Mouse (Mus musculus) brain, embryonic 14.5 days (tissue): ENCODE measurements around the gene Tmem98. TPM values are rescaled to one million over a fixed set of nuclear protein-coding genes. Genes with fewer than 3 reads are reported as not detected.

ENCODE experiments used
- DNase-seq: peaks from one replicate; pipeline ENCODE4 v3.0.0-alpha.2; 2011; ENCODE audit warnings: low read depth
- CTCF ChIP-seq: fragments of 200-500 bp; IDR thresholded peaks from 2 replicates; pipeline ENCODE4 v1.5.1; 2012; ENCODE audit warnings: inconsistent platforms, mild to moderate bottlenecking, moderate library complexity, borderline replicate concordance; ENCODE audit not compliant: insufficient read depth, insufficient read length; ENCODE audit errors: extremely low read depth
- POLR2A ChIP-seq: fragments of 200-500 bp; IDR thresholded peaks from 2 replicates; pipeline ENCODE4 v1.6.1; 2012; ENCODE audit warnings: mild to moderate bottlenecking, inconsistent platforms, borderline replicate concordance; ENCODE audit not compliant: poor library complexity, insufficient read depth, insufficient read length, severe bottlenecking; ENCODE audit errors: extremely low read depth
- polyA plus RNA-seq: library from polyadenylated mRNA; depleted of rRNA; stranded (reverse); fragments of >200 nt; gene quantifications from 2 replicates; pipeline ENCODE4 v1.2.3, GENCODE M21; 2012

Tmem98 gene
- polyA plus RNA-seq, 1 experiment: 28.0 TPM

GRCm38 (mm10) chr11:80794290-80794689, 15.7 kb upstream of the Tmem98 start:
- no peak for TF ChIP-seq POLR2A
- no peak for TF ChIP-seq CTCF
- DNase-seq: no peak

DNA sequence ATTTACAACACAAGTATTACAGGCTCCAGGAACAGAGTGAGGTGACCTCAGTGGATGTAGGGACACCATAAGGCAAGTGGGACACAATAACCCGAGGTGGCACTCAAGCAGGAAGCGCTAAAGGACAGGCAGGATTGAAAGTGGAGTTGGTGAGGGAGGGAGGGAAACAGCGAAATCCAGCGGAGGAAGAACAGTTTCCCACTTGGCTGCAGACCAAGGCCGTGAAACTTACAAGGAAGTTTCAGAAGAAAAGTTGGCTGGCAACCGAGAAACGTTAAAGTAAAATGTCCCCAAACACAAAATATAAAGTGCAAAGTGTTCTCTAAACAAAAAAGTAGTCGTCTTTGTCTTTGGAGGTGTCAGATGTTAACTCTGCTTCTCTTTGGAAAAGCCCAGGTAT, 14.5 kb upstream of the Tmem98 start:
- DNase-seq: no peak
- TF ChIP-seq CTCF: no peak
- no peak for TF ChIP-seq POLR2A

- no peak for DNase-seq
- no peak for TF ChIP-seq POLR2A
- TF ChIP-seq CTCF: peak; percentile 19; the same call in 1 of the 2 replicates
These were observed 10.0 kb upstream of the Tmem98 start for GRCm38 (mm10) chr11:80799979-80800378.

DNA sequence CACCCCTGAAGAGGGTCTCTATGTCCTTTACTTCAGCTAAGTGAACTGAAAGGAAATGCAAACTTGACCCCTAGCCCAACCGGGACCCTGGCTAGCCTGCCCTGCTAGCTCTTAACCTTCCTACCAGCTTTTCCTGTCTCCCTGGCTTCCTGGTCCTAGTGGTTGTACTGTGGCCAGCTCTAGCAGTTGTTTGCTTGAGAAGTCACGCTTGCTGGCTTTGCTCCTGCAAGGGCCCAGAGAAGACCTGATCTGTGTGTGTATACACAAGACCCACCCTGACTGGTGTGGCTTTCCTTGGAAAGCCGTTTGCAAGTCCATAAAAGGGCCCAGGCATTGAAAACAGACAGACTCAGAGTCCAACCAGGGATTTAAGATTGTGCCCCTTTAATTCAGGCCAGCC, 7.3 kb upstream of the Tmem98 start:
- DNase-seq: no peak
- TF ChIP-seq CTCF (no peak), POLR2A (no peak)

GRCm38 (mm10) chr11:80808551-80809070, 1.4 kb upstream of the Tmem98 start:
- TF ChIP-seq CTCF (no peak), POLR2A (no peak)

GRCm38 (mm10) chr11:80809666-80809992, 346 bp upstream of the Tmem98 start:
- TF ChIP-seq CTCF (no peak), POLR2A (no peak)
- DNase-seq: no peak

More at GRCm38 (mm10) chr11:80808551-80809070, 1.4 kb upstream of the Tmem98 start:
- no peak for DNase-seq

DNA sequence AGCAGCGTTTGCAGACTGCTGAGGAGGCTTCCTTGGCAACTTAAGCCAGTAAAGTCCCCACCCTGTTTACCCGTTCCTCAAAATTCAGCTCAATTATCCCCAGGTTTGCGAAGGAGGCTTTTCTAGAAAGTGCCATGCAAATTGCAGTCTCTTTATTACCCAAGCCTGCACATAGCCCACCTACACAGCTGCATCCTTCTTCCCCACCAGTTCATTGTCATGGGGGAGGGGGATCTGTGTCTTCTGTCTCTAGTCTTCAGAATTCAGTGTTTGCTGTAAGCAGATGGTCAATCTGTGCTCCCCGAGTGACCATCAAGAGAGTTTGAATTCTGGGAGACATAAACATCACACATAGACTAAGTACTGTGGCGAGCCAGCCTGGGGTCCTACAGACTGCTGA, 1.2 kb downstream of the Tmem98 start:
- TF ChIP-seq CTCF: no peak
- TF ChIP-seq POLR2A: no peak
- DNase-seq: peak; percentile 33

GRCm38 (mm10) chr11:80815354-80815753, 5.4 kb downstream of the Tmem98 start:
- TF ChIP-seq POLR2A (no peak), CTCF (no peak)
- DNase-seq: no peak

DNA sequence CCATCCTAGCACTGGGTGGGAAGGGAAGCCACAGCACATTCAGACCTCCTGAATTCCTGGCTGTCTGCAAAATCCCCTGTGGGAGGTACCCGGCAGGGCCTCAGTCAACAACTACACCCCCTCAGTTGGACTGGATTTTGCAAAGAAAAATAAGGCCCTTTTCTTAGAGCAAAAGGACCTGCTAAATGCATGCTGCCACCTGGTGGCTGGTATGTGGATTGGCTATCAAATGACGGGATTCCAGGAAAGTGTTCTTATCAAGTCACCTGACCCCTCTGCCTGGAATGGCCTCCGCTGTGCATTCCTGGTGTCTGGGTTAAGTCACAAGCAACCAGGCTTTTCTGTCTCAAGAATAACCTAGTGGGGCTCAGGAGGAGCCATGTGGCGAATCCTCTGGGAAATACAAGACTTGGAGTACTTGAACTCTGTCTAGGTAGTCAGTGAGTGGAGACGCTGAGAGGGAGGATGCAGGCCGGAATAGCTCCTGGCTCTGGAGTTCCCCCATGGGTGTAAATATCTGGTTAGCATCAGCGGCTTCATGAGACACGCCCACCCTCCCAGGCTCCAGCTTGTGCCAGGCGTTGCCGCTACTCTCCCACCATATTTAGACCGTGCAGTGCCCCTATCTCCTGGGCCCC, 8.2 kb downstream of the Tmem98 start:
- no peak for TF ChIP-seq POLR2A
- peak; percentile 80; the same call in 1 of the 2 replicates for TF ChIP-seq CTCF
- peak; percentile 93 for DNase-seq

DNA sequence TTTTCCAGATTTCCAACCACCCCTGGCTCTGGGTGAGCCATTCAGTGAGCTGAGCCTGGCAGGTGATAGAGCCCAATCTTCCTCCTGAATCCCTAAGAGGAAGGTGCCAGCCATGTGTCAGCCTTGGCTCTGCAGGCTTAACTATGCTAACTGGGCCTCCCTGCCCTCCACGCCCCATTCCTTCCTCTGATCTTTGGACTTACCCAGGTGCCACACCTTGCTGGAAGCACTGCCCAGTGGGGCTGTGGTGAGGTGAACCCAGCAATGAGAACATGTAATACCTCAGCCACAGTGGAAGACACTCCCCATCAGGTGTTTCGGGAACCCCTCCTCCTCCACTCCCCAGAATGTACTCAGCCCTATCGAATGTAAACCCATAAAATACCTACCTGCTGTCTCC, 10.1 kb downstream of the Tmem98 start:
- TF ChIP-seq CTCF (no peak), POLR2A (no peak)
- DNase-seq: no peak

- TF ChIP-seq POLR2A: no peak
- TF ChIP-seq CTCF: peak; percentile 40; the same call in 1 of the 2 replicates
- DNase-seq: peak; percentile 60
These were observed 11.3 kb downstream of the Tmem98 start for GRCm38 (mm10) chr11:80821296-80821695.

DNA sequence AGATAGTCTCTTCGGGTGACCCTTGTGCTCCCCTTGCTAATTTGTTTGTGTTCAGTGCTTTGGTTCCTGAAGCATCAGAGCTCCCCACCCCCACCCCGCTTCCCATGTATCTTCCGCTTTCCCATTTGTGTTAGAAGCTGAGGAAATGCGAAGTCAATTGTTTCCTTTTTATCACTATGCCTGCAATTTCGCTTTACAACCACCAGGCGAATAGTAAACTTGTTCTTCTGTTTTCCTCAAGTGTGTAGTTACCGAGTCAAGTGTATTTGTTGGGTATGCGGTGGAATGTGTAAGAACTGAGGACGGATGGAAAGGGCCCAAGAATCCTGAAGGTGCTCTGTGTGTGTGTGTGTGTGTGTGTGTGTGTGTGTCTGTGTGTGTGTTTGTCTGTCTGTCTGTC, 11.8 kb downstream of the Tmem98 start:
- TF ChIP-seq POLR2A: no peak
- peak; percentile 5; the same call in 1 of the 2 replicates for TF ChIP-seq CTCF

More for the DNA sequence above, 11.8 kb downstream of the Tmem98 start:
- DNase-seq: no peak
